ENCODE assay signal across 13 mouse cellular contexts in the genomic region with DNA sequence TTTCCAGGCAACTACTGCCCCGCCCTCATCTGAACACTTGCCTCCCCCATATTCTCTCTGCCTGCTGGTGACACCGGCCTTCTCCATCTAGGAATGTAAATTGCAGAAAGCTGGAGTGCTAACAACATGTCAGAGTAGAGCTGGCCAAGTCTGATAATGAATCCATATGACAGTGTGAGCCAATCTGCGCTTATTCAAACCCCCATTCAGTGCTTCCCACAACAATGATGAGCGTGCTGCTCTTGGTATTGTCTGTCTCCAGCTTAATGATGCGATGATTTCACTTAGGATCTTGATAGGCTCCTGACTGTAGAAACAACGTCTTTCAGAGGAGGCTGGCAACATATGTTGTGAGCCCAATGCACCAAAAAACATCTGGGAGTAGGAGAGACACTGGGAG. TPM values are rescaled to one million over a fixed set of nuclear protein-coding genes. Genes with fewer than 3 reads are reported as not detected.
DNase-seq lines count a peak whose midpoint lies in the region; ATAC-seq lines count a peak whose summit lies in the region.
"Had no signal": no experiment of that assay in that cellular context is flagged by ENCODE, and none has a peak within 500 bp of the region (broad histone marks: within the 10 kb centered on the region; RNA-seq: fewer than 3 reads in every experiment).

No protein-coding gene starts in this region.

- no peaks in the 10 kb centered on the region for H3K36me3 ChIP-seq in forebrain, embryonic 13.5 days (ENCODE audit: poor library complexity, severe bottlenecking)
- no peaks in the 10 kb centered on the region for H3K36me3 ChIP-seq in forebrain, embryonic 11.5 days (ENCODE audit: control insufficient read depth, insufficient read depth, low read length)
- no peaks in the 10 kb centered on the region for H3K36me3 ChIP-seq in neural tube, embryonic 14.5 days (ENCODE audit: control insufficient read depth, insufficient read depth, low read length)
- H3K36me3 ChIP-seq in intestine, embryonic 16.5 days (ENCODE audit: control insufficient read depth, insufficient read depth, low read length) = no peaks in the 10 kb centered on the region
- H3K36me3 ChIP-seq: hindbrain, embryonic 15.5 days; liver, embryonic 12.5 days; neural tube, embryonic 12.5 days had no signal

- H3K27ac ChIP-seq in forebrain, embryonic 13.5 days = peak overlapping the region; percentile 72
- H3K27ac ChIP-seq in forebrain, embryonic 11.5 days (ENCODE audit: low read depth, low read length) = no peak overlapping the region
- H3K27ac ChIP-seq in neural tube, embryonic 14.5 days (ENCODE audit: low read depth, low read length) = peak overlapping the region; percentile 22; the same call in 1 of the 2 replicates
- no peak overlapping the region for H3K27ac ChIP-seq in intestine, embryonic 16.5 days (ENCODE audit: low read length)
- H3K27ac ChIP-seq: hindbrain, embryonic 15.5 days; liver, embryonic 12.5 days; neural tube, embryonic 12.5 days had no signal

- H3K27me3 ChIP-seq in forebrain, embryonic 13.5 days = no peaks in the 10 kb centered on the region
- H3K27me3 ChIP-seq in forebrain, embryonic 11.5 days (ENCODE audit: control insufficient read depth, insufficient read depth, low read length) = no peaks in the 10 kb centered on the region
- H3K27me3 ChIP-seq in neural tube, embryonic 14.5 days (ENCODE audit: control insufficient read depth, insufficient read depth, low read length) = no peaks in the 10 kb centered on the region
- H3K27me3 ChIP-seq in intestine, embryonic 16.5 days (replicated peaks; ENCODE audit: control insufficient read depth, insufficient read depth, low read length) = no peaks in the 10 kb centered on the region
- H3K27me3 ChIP-seq: hindbrain, embryonic 15.5 days; liver, embryonic 12.5 days; neural tube, embryonic 12.5 days had no signal

- no peak for DNase-seq in forebrain, embryonic 11.5 days (ENCODE audit: low spot score)
- DNase-seq in neural tube, embryonic 10.5 days (ENCODE audit: extremely low spot score, low spot score) = no peak
- peak; percentile 49 to 52 for DNase-seq in layer of hippocampus, postnatal 10 days (ENCODE audit: low spot score in 2 of 2)
- peak; percentile 19 for DNase-seq in right cerebral cortex, postnatal 4 days
- no peak for DNase-seq in thymus, postnatal 10 days (ENCODE audit: low spot score in 2 of 2)
- DNase-seq: adrenal gland, postnatal 25 days; kidney, postnatal 25 days had no signal

- H3K9me3 ChIP-seq in forebrain, embryonic 13.5 days (replicated peaks) = no peaks in the 10 kb centered on the region
- H3K9me3 ChIP-seq in forebrain, embryonic 11.5 days (ENCODE audit: control insufficient read depth, low read length) = no peaks in the 10 kb centered on the region
- no peaks in the 10 kb centered on the region for H3K9me3 ChIP-seq in neural tube, embryonic 14.5 days (ENCODE audit: control insufficient read depth, low read length)
- H3K9me3 ChIP-seq in intestine, embryonic 16.5 days (ENCODE audit: control insufficient read depth, low read length) = no peaks in the 10 kb centered on the region
- H3K9me3 ChIP-seq: hindbrain, embryonic 15.5 days; liver, embryonic 12.5 days; neural tube, embryonic 12.5 days had no signal

- peak; percentile 93 for ATAC-seq in forebrain, embryonic 13.5 days
- no peak for ATAC-seq in forebrain, embryonic 11.5 days (replicated peaks; ENCODE audit: low FRiP score)
- peak; percentile 64; the same call in 1 of the 2 replicates for ATAC-seq in neural tube, embryonic 14.5 days (ENCODE audit: low read depth)
- ATAC-seq in intestine, embryonic 16.5 days = no peak
- ATAC-seq: liver, embryonic 12.5 days had no signal

- 58% methylated on average over 6 of the region's 6 CpGs for WGBS in forebrain, embryonic 13.5 days
- 87% methylated on average over 6 of the region's 6 CpGs for WGBS in forebrain, embryonic 11.5 days
- 63% methylated on average over 6 of the region's 6 CpGs for WGBS in neural tube, embryonic 14.5 days
- 69% methylated on average over 6 of the region's 6 CpGs for WGBS in intestine, embryonic 16.5 days

- H3K4me2 ChIP-seq in forebrain, embryonic 13.5 days = no peak overlapping the region
- H3K4me2 ChIP-seq in forebrain, embryonic 11.5 days (ENCODE audit: low read depth, low read length, severe bottlenecking) = no peak overlapping the region
- no peak overlapping the region for H3K4me2 ChIP-seq in neural tube, embryonic 14.5 days (ENCODE audit: low read depth, low read length)
- no peak overlapping the region for H3K4me2 ChIP-seq in intestine, embryonic 16.5 days (ENCODE audit: low read depth, low read length)
- H3K4me2 ChIP-seq: hindbrain, embryonic 15.5 days; liver, embryonic 12.5 days; neural tube, embryonic 12.5 days had no signal

- H3K4me1 ChIP-seq in forebrain, embryonic 13.5 days = no peaks in the 10 kb centered on the region
- H3K4me1 ChIP-seq in forebrain, embryonic 11.5 days (replicated peaks; ENCODE audit: control insufficient read depth, insufficient read depth, low read length) = no peaks in the 10 kb centered on the region
- no peaks in the 10 kb centered on the region for H3K4me1 ChIP-seq in neural tube, embryonic 14.5 days (ENCODE audit: control insufficient read depth, insufficient read depth, low read length)
- H3K4me1 ChIP-seq in intestine, embryonic 16.5 days (ENCODE audit: control insufficient read depth, insufficient read depth, low read length) = no peaks in the 10 kb centered on the region
- H3K4me1 ChIP-seq: hindbrain, embryonic 15.5 days; liver, embryonic 12.5 days; neural tube, embryonic 12.5 days had no signal

- H3K4me3 ChIP-seq in forebrain, embryonic 13.5 days = no peak overlapping the region
- no peak overlapping the region for H3K4me3 ChIP-seq in forebrain, embryonic 11.5 days (ENCODE audit: low read depth, low read length)
- H3K4me3 ChIP-seq in neural tube, embryonic 14.5 days (ENCODE audit: low read depth, low read length) = no peak overlapping the region
- no peak overlapping the region for H3K4me3 ChIP-seq in intestine, embryonic 16.5 days (ENCODE audit: low read length)
- H3K4me3 ChIP-seq: hindbrain, embryonic 15.5 days; liver, embryonic 12.5 days; neural tube, embryonic 12.5 days had no signal

- H3K9ac ChIP-seq in forebrain, embryonic 13.5 days = no peak overlapping the region
- H3K9ac ChIP-seq in forebrain, embryonic 11.5 days (ENCODE audit: low read length) = no peak overlapping the region
- no peak overlapping the region for H3K9ac ChIP-seq in neural tube, embryonic 14.5 days (replicated peaks; ENCODE audit: low read depth, low read length)
- H3K9ac ChIP-seq in intestine, embryonic 16.5 days (ENCODE audit: low read depth, low read length) = no peak overlapping the region
- H3K9ac ChIP-seq: hindbrain, embryonic 15.5 days; liver, embryonic 12.5 days; neural tube, embryonic 12.5 days had no signal

RNA-seq across cellular contexts. Expression of gene Atp6v1g1, which starts 15.6 kb away (rescaled TPM):
- 444 and 467 TPM in 2 replicates for polyA plus RNA-seq in forebrain, embryonic 13.5 days (2015; fragmentation: Nextera tagmentation; extraction: Ambion mirVana)
- 298 and 308 TPM in 2 replicates for polyA plus RNA-seq in forebrain, embryonic 11.5 days (2014; fragmentation: Nextera tagmentation; extraction: Ambion mirVana)
- 431 and 462 TPM in 2 replicates for polyA plus RNA-seq in neural tube, embryonic 14.5 days (2014; fragmentation: Nextera tagmentation; extraction: Ambion mirVana)
- total RNA-seq in layer of hippocampus, postnatal 10 days (2021) = 100 to 1,000 TPM; 131 to 135 TPM
- polyA plus RNA-seq in intestine, embryonic 16.5 days (2015; fragmentation: Nextera tagmentation; extraction: Ambion mirVana) = 335 TPM in 2 replicates

RNA-seq across cellular contexts. Expression of gene Tmem268, which starts 29.6 kb away (rescaled TPM):
- polyA plus RNA-seq in forebrain, embryonic 13.5 days (2015; fragmentation: Nextera tagmentation; extraction: Ambion mirVana) = 4.4 and 4.7 TPM in 2 replicates
- 6.0 and 8.1 TPM in 2 replicates for polyA plus RNA-seq in forebrain, embryonic 11.5 days (2014; fragmentation: Nextera tagmentation; extraction: Ambion mirVana)
- polyA plus RNA-seq in neural tube, embryonic 14.5 days (2014; fragmentation: Nextera tagmentation; extraction: Ambion mirVana) = 3.4 and 4.6 TPM in 2 replicates
- 1 to 10 TPM; 6.8 to 7.0 TPM for total RNA-seq in layer of hippocampus, postnatal 10 days (2021)
- polyA plus RNA-seq in intestine, embryonic 16.5 days (2015; fragmentation: Nextera tagmentation; extraction: Ambion mirVana) = 15.9 and 18.6 TPM in 2 replicates

RNA-seq across cellular contexts. Expression of gene Whrn, which starts 33.2 kb away (rescaled TPM):
- polyA plus RNA-seq in forebrain, embryonic 13.5 days (2015; fragmentation: Nextera tagmentation; extraction: Ambion mirVana) = 5.5 and 6.1 TPM in 2 replicates
- polyA plus RNA-seq in forebrain, embryonic 11.5 days (2014; fragmentation: Nextera tagmentation; extraction: Ambion mirVana) = 10.7 and 11.0 TPM in 2 replicates
- polyA plus RNA-seq in neural tube, embryonic 14.5 days (2014; fragmentation: Nextera tagmentation; extraction: Ambion mirVana) = 4.0 and 6.2 TPM in 2 replicates
- 10 to 100 TPM; 23.8 to 29.4 TPM for total RNA-seq in layer of hippocampus, postnatal 10 days (2021)
- polyA plus RNA-seq in intestine, embryonic 16.5 days (2015; fragmentation: Nextera tagmentation; extraction: Ambion mirVana) = 2.9 and 3.0 TPM in 2 replicates

Comparison
In these comparisons a context has a peak if more than half of its experiments do, and no peak if none do; other contexts are left out.
1. ATAC-seq: peak in forebrain, embryonic 13.5 days (single experiment) and neural tube, embryonic 14.5 days (single experiment); none in forebrain, embryonic 11.5 days (single experiment) and intestine, embryonic 16.5 days (single experiment).
2. H3K27ac ChIP-seq: peak in forebrain, embryonic 13.5 days (single experiment) and neural tube, embryonic 14.5 days (single experiment); none in forebrain, embryonic 11.5 days (single experiment) and intestine, embryonic 16.5 days (single experiment).
3. DNase-seq: peak in layer of hippocampus, postnatal 10 days (2 of 2) and right cerebral cortex, postnatal 4 days (single experiment); none in forebrain, embryonic 11.5 days (single experiment), neural tube, embryonic 10.5 days (single experiment) and thymus, postnatal 10 days (0 of 2).